Mouse (Mus musculus) cerebellum, adult 2 months (tissue): ENCODE measurements around the gene Gm10762.

Experiments
- CTCF ChIP-seq: fragments of 200-500 bp; IDR thresholded peaks from 2 replicates; pipeline ENCODE4 v1.5.1; 2011; ENCODE audit warnings: low read depth, mild to moderate bottlenecking, control low read depth, low read length, moderate library complexity, borderline replicate concordance; ENCODE audit not compliant: insufficient read depth
- POLR2A ChIP-seq: fragments of 200-500 bp; IDR thresholded peaks from 2 replicates; pipeline ENCODE4 v1.6.1; 2011; ENCODE audit warnings: low read length, control low read depth, borderline replicate concordance; ENCODE audit not compliant: insufficient read depth

GRCm38 (mm10) chr2:128928446-128928845 lies 39.1 kb downstream of the Gm10762 start:
- TF ChIP-seq CTCF (no peak), POLR2A (no peak)
